Mouse (Mus musculus): ENCODE measurements around the gene Mindy4b-ps. TPM values are rescaled to one million over a fixed set of nuclear protein-coding genes. Genes with fewer than 3 reads are reported as not detected.

Mindy4b-ps gene
- 0.11 TPM for polyA plus RNA-seq (2014; fragmentation: Illumina TruSeq; extraction: RNeasy Lipid Tissue Mini Kit (QIAGEN cat#74804); ENCODE audit: low read depth, low replicate concordance)

GRCm38 (mm10) chr3:58822211-58822610 is at the start of gene Mindy4b-ps:
Mindy4b-ps (minus strand) TSS chr3:58822311.

Other genes with a start within 250 kb of the Mindy4b-ps start
- gene Selenot, start 245.7 kb downstream of the Mindy4b-ps start, polyA plus RNA-seq (2014; fragmentation: Illumina TruSeq; extraction: RNeasy Lipid Tissue Mini Kit (QIAGEN cat#74804); ENCODE audit: low read depth, low replicate concordance), result 182 TPM
- gene Erich6, start 185.1 kb downstream of the Mindy4b-ps start, polyA plus RNA-seq (2014; fragmentation: Illumina TruSeq; extraction: RNeasy Lipid Tissue Mini Kit (QIAGEN cat#74804); ENCODE audit: low read depth, low replicate concordance), result 109 TPM
- 48.0 TPM for gene Siah2, start 129.9 kb downstream of the Mindy4b-ps start, polyA plus RNA-seq (2014; fragmentation: Illumina TruSeq; extraction: RNeasy Lipid Tissue Mini Kit (QIAGEN cat#74804); ENCODE audit: low read depth, low replicate concordance)
- not detected for gene Clrn1, start 63.0 kb upstream of the Mindy4b-ps start, polyA plus RNA-seq (2014; fragmentation: Illumina TruSeq; extraction: RNeasy Lipid Tissue Mini Kit (QIAGEN cat#74804); ENCODE audit: low read depth, low replicate concordance)
- 7.9 TPM for gene Med12l, start 183.5 kb upstream of the Mindy4b-ps start, polyA plus RNA-seq (2014; fragmentation: Illumina TruSeq; extraction: RNeasy Lipid Tissue Mini Kit (QIAGEN cat#74804); ENCODE audit: low read depth, low replicate concordance)